Mouse (Mus musculus) megakaryocyte, embryonic 14.5 days (primary cell): ENCODE results near the gene Polr2b. TPM values are rescaled to one million over a fixed set of nuclear protein-coding genes. Genes with fewer than 3 reads are reported as not detected.

ENCODE experiments used
- H3K27me3 ChIP-seq: replicated peaks from 2 replicates; pipeline ENCODE3; 2012; ENCODE audit warnings: inconsistent platforms
- H3K36me3 ChIP-seq: replicated peaks from 2 replicates; pipeline ENCODE3; 2012; ENCODE audit warnings: low read length, inconsistent platforms, mixed read lengths
- H3K4me1 ChIP-seq: 2 replicates; pipeline ENCODE4 v1.6.1; 2012; ENCODE audit warnings: inconsistent platforms
- H3K4me3 ChIP-seq: replicated peaks from 2 replicates; pipeline ENCODE3; 2012; ENCODE audit warnings: moderate library complexity, mild to moderate bottlenecking, inconsistent platforms
- H3K9me3 ChIP-seq: 2 replicates; pipeline ENCODE4 v1.6.1; 2012; ENCODE audit warnings: inconsistent platforms
- FLI1 ChIP-seq: IDR thresholded peaks from 2 replicates; pipeline ENCODE4 v1.6.1; 2012; ENCODE audit warnings: low read length, inconsistent platforms, mixed read lengths
- GATA1 ChIP-seq: IDR thresholded peaks from 3 replicates; pipeline ENCODE4 v1.6.1; 2012; ENCODE audit warnings: mixed read lengths, low read length, inconsistent platforms, borderline replicate concordance
- polyA plus RNA-seq: library from polyadenylated mRNA; stranded (reverse); fragments of >175 nt; gene quantifications from 2 replicates; pipeline ENCODE4 v1.2.3, GENCODE M21; 2012; ENCODE audit warnings: low replicate concordance; ENCODE audit not compliant: insufficient read depth

Gene Polr2b
- polyA plus RNA-seq, 1 experiment: 1.0 TPM

GRCm38 (mm10) chr5:77361006-77361405 is 51.1 kb downstream of the Polr2b start:
- no peak for TF ChIP-seq GATA1
- H3K27me3 ChIP-seq: peaks cover 18% of the 10 kb centered on the region
- H3K4me1 ChIP-seq: peaks cover 7% of the 10 kb centered on the region
- no peaks in the 10 kb centered on the region for H3K36me3 ChIP-seq
- H3K4me3 ChIP-seq: no peak overlapping the region
- no peaks in the 10 kb centered on the region for H3K9me3 ChIP-seq

GRCm38 (mm10) chr5:77362120-77362519 is 52.2 kb downstream of the Polr2b start:
- Histone ChIP-seq H3K9me3 (no peaks in the 10 kb centered on the region), H3K4me3 (no peak overlapping the region), H3K36me3 (no peaks in the 10 kb centered on the region), H3K4me1 (peaks cover 7% of the 10 kb centered on the region), H3K27me3 (peaks cover 21% of the 10 kb centered on the region)
- no peak for TF ChIP-seq GATA1
- TF ChIP-seq FLI1: no peak

GRCm38 (mm10) chr5:77363650-77364049 is 53.7 kb downstream of the Polr2b start:
- TF ChIP-seq GATA1: no peak
- Histone ChIP-seq H3K9me3 (no peaks in the 10 kb centered on the region), H3K4me1 (peaks cover 10% of the 10 kb centered on the region), H3K36me3 (no peaks in the 10 kb centered on the region), H3K27me3 (peaks cover 20% of the 10 kb centered on the region), H3K4me3 (no peak overlapping the region)

- peaks cover 10% of the 10 kb centered on the region for H3K4me1 ChIP-seq
- no peak for TF ChIP-seq GATA1
- TF ChIP-seq FLI1: no peak
- H3K4me3 ChIP-seq: no peak overlapping the region
- H3K36me3 ChIP-seq: no peaks in the 10 kb centered on the region
- H3K9me3 ChIP-seq: no peaks in the 10 kb centered on the region
- peaks cover 19% of the 10 kb centered on the region for H3K27me3 ChIP-seq
Measured at GRCm38 (mm10) chr5:77364443-77365038, 54.6 kb downstream of the Polr2b start.

GRCm38 (mm10) chr5:77366313-77366712 is 56.4 kb downstream of the Polr2b start:
- TF ChIP-seq FLI1 (no peak), GATA1 (no peak)
- Histone ChIP-seq H3K27me3 (peaks cover 10% of the 10 kb centered on the region), H3K36me3 (no peaks in the 10 kb centered on the region), H3K9me3 (no peaks in the 10 kb centered on the region), H3K4me3 (no peak overlapping the region), H3K4me1 (peaks cover 18% of the 10 kb centered on the region)

- H3K36me3 ChIP-seq: no peaks in the 10 kb centered on the region
- no peak for TF ChIP-seq GATA1
- no peak for TF ChIP-seq FLI1
- peaks cover 11% of the 10 kb centered on the region for H3K27me3 ChIP-seq
- H3K9me3 ChIP-seq: no peaks in the 10 kb centered on the region
- peaks cover 20% of the 10 kb centered on the region for H3K4me1 ChIP-seq
- no peak overlapping the region for H3K4me3 ChIP-seq
Measured at GRCm38 (mm10) chr5:77367145-77367544, 57.2 kb downstream of the Polr2b start.

GRCm38 (mm10) chr5:77367682-77368081 is 57.7 kb downstream of the Polr2b start:
- TF ChIP-seq FLI1 (no peak), GATA1 (no peak)
- H3K4me1 ChIP-seq: peaks cover 25% of the 10 kb centered on the region
- H3K4me3 ChIP-seq: no peak overlapping the region

GRCm38 (mm10) chr5:77368194-77368593 is 58.2 kb downstream of the Polr2b start:
- no peak for TF ChIP-seq FLI1
- TF ChIP-seq GATA1: no peak

More at GRCm38 (mm10) chr5:77367682-77368081, 57.7 kb downstream of the Polr2b start:
- Histone ChIP-seq H3K36me3 (no peaks in the 10 kb centered on the region), H3K9me3 (no peaks in the 10 kb centered on the region), H3K27me3 (peaks cover 11% of the 10 kb centered on the region)

GRCm38 (mm10) chr5:77369394-77369793 is 59.4 kb downstream of the Polr2b start:
- Histone ChIP-seq H3K9me3 (no peaks in the 10 kb centered on the region), H3K27me3 (peaks cover 9% of the 10 kb centered on the region), H3K4me1 (peaks cover 34% of the 10 kb centered on the region), H3K4me3 (no peak overlapping the region), H3K36me3 (no peaks in the 10 kb centered on the region)
- no peak for TF ChIP-seq FLI1
- no peak for TF ChIP-seq GATA1

More at GRCm38 (mm10) chr5:77368194-77368593, 58.2 kb downstream of the Polr2b start:
- peaks cover 28% of the 10 kb centered on the region for H3K4me1 ChIP-seq
- no peak overlapping the region for H3K4me3 ChIP-seq
- H3K9me3 ChIP-seq: no peaks in the 10 kb centered on the region
- peaks cover 6% of the 10 kb centered on the region for H3K27me3 ChIP-seq
- H3K36me3 ChIP-seq: no peaks in the 10 kb centered on the region

- Histone ChIP-seq H3K9me3 (no peaks in the 10 kb centered on the region), H3K4me3 (no peak overlapping the region), H3K4me1 (peaks cover 34% of the 10 kb centered on the region), H3K27me3 (peaks cover 9% of the 10 kb centered on the region), H3K36me3 (no peaks in the 10 kb centered on the region)
- TF ChIP-seq GATA1 (no peak), FLI1 (no peak)
Measured at GRCm38 (mm10) chr5:77370378-77370892, 60.5 kb downstream of the Polr2b start.

- Histone ChIP-seq H3K27me3 (peaks cover 8% of the 10 kb centered on the region), H3K36me3 (no peaks in the 10 kb centered on the region), H3K4me3 (no peak overlapping the region), H3K9me3 (no peaks in the 10 kb centered on the region), H3K4me1 (peaks cover 34% of the 10 kb centered on the region)
- no peak for TF ChIP-seq FLI1
- no peak for TF ChIP-seq GATA1
Measured at GRCm38 (mm10) chr5:77372242-77372641, 62.3 kb downstream of the Polr2b start.
